Mouse (Mus musculus) intestine, postnatal 0 days (tissue): Measurements from ENCODE around the gene R3hdm2. TPM values are rescaled to one million over a fixed set of nuclear protein-coding genes. Genes with fewer than 3 reads are reported as not detected.

Experiments
- ATAC-seq: fragments of 200-750 bp; cut with Nextera tagmentation; 2 replicates; pipeline ENCODE4 v1.8.0; 2017; ENCODE audit warnings: mild to moderate bottlenecking, moderate TSS enrichment, moderate library complexity
- H3K27ac ChIP-seq: fragments of 300-500 bp; sonication (generic); 2 replicates; pipeline ENCODE4 v1.5.1; 2014; ENCODE audit warnings: mild to moderate bottlenecking, low read depth, low read length, moderate library complexity
- H3K27me3 ChIP-seq: fragments of 300-500 bp; sonication (generic); replicated peaks from 2 replicates; pipeline ENCODE4 v1.6.1; 2014; ENCODE audit warnings: low read length, mixed read lengths; ENCODE audit not compliant: control insufficient read depth, insufficient read depth
- H3K36me3 ChIP-seq: fragments of 300-500 bp; sonication (generic); 2 replicates; pipeline ENCODE4 v1.6.1; 2014; ENCODE audit warnings: mild to moderate bottlenecking, moderate library complexity; ENCODE audit not compliant: control insufficient read depth, insufficient read depth
- H3K4me1 ChIP-seq: fragments of 300-500 bp; sonication (generic); replicated peaks from 2 replicates; pipeline ENCODE4 v1.6.1; 2014; ENCODE audit warnings: antibody characterized with exemption, low read length, mixed read lengths; ENCODE audit not compliant: control insufficient read depth, insufficient read depth
- H3K4me2 ChIP-seq: fragments of 300-500 bp; sonication (generic); replicated peaks from 2 replicates; pipeline ENCODE4 v1.6.1; 2014; ENCODE audit warnings: low read depth, mild to moderate bottlenecking, moderate library complexity
- H3K4me3 ChIP-seq: fragments of 300-500 bp; sonication (generic); 2 replicates; pipeline ENCODE4 v1.5.1; 2014; ENCODE audit warnings: low read depth, low read length
- H3K9ac ChIP-seq: fragments of 300-500 bp; sonication (generic); 2 replicates; pipeline ENCODE4 v1.6.1; 2014; ENCODE audit warnings: mild to moderate bottlenecking, low read depth, low read length
- H3K9me3 ChIP-seq: fragments of 300-500 bp; sonication (generic); 2 replicates; pipeline ENCODE4 v1.6.1; 2016; ENCODE audit warnings: mixed run types; ENCODE audit not compliant: control insufficient read depth
- CTCF ChIP-seq: sonication (generic); IDR thresholded peaks from 2 replicates; pipeline ENCODE4 v1.5.1; 2016; ENCODE audit warnings: low read depth, mild to moderate bottlenecking, control low read depth, antibody characterized with exemption, moderate library complexity
- WGBS: fragments of 180-500 bp; shearing (Covaris S2); extraction: QIAGEN DNeasy Blood & Tissue Kit; methylation state at CpG from one replicate; pipeline ENCODE4 v1.1.7; 2014; 5-methylcytosine and 5-hydroxymethylcytosine counted together
- polyA plus RNA-seq: library from polyadenylated mRNA; unstranded; fragments of >200 nt; fragmentation: Nextera tagmentation; extraction: Ambion mirVana; gene quantifications from 2 replicates; pipeline ENCODE4 v1.2.1, GENCODE M21; 2015

The R3hdm2 gene
- polyA plus RNA-seq, 1 experiment from 2014 or later = 19.4 TPM

DNA sequence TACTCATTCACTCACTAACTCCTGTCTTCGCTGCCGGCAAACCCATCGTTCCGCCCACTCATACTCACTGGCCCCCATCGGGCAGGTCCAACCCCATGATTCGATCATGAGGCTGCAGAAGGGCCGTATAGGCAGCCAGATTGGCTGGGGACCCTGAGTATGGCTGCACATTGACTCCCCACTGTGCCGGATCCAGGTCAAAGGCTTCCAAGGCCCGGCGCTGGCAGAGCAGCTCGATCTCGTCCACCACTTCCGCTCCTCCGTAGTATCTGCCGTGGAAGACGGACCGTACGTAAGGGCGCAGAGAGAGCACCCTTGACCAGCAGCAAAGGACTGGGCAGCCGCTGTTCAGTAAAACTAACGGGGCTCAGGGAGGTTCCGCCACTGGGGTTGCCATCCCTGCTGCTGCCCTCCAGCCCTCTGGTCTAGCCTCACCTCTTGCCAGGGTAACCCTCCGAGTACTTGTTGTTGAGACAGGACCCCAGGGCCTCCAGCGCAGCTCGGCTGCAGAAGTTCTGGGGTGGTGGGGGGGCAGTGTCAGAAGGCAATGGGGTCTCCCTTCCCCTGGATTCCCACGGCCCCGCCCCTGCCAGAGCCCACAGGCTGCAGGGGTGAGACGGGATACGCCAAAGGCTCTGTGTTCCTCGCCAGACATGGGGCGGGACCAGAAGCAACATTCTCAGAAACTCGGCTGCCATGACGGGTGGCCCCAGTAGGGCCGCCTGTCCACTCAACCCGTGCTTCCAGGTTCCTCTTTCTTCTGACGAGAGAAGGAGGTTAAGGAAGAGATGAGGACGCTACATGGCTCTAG lies 140.0 kb downstream of the R3hdm2 start:
- no peak for ATAC-seq
- 93% methylated on average over 36 of the region's 37 CpGs for WGBS
- H3K4me3 ChIP-seq = no peak overlapping the region
- TF ChIP-seq CTCF = no peak
- H3K27ac ChIP-seq = no peak overlapping the region
- peaks cover 15% of the 10 kb centered on the region for H3K27me3 ChIP-seq
- 0 out of 2 replicates have a peak, but pooled peaks cover 18% of the 10 kb centered on the region for H3K4me1 ChIP-seq
- no peaks in the 10 kb centered on the region for H3K9me3 ChIP-seq
- peaks cover 18% of the 10 kb centered on the region for H3K36me3 ChIP-seq
- H3K4me2 ChIP-seq = no peak overlapping the region
- no peak overlapping the region for H3K9ac ChIP-seq

DNA sequence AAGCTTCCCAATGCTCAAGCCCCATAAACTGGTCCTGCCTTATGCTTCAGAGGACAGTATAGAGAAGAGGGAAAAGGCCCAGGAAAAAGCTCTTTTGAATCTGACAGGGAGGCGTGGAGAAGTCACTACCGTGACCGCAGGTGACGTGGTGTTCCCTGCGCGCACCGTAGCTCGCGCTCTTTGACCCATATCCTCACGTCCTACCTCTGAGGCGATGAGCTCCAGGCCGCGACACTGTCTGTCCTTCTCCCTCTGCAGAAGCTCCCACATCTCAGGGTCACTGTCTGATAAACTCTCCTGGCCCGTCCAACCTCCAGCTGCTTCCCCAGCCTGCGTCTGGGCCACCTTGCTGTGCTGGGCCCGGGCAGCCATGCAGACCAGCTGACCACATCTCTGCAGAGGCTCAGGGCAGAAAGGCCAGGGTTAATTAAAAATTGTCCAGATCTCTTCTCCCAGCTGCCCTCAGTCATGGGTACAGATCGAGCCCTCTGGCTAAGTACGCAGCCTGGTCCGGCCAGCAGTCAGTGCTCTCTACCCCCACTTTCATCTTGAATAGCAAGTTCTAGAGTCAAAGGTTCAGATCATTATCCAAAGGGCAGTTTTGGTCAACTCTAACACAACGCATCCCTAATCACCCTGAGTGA lies 140.7 kb downstream of the R3hdm2 start:
- no peaks in the 10 kb centered on the region for H3K9me3 ChIP-seq
- no peak overlapping the region for H3K9ac ChIP-seq
- 71% methylated on average over 20 of the region's 20 CpGs for WGBS
- no peak overlapping the region for H3K27ac ChIP-seq
- no peak for TF ChIP-seq CTCF
- no peak for ATAC-seq
- H3K36me3 ChIP-seq = peaks cover 18% of the 10 kb centered on the region
- H3K4me2 ChIP-seq = peak overlapping the region; percentile 85
- H3K4me3 ChIP-seq = peak overlapping the region; percentile 56
- H3K4me1 ChIP-seq = 0 out of 2 replicates have a peak, but pooled peaks cover 16% of the 10 kb centered on the region
- peaks cover 23% of the 10 kb centered on the region for H3K27me3 ChIP-seq

GRCm38 (mm10) chr10:127521611-127522080 lies 141.5 kb downstream of the R3hdm2 start:
- H3K27ac ChIP-seq = no peak overlapping the region
- TF ChIP-seq CTCF = no peak
- no peaks in the 10 kb centered on the region for H3K9me3 ChIP-seq
- H3K27me3 ChIP-seq = peaks cover 31% of the 10 kb centered on the region
- H3K4me3 ChIP-seq = peak overlapping the region; percentile 56
- ATAC-seq = 0 out of 2 replicates have a peak, but pooled peaks have one; percentile 3
- peak overlapping the region; percentile 85 for H3K4me2 ChIP-seq
- 2% methylated on average over 12 of the region's 12 CpGs for WGBS
- peaks cover 13% of the 10 kb centered on the region; the same call in 1 of the 2 replicates for H3K4me1 ChIP-seq
- H3K36me3 ChIP-seq = peaks cover 18% of the 10 kb centered on the region
- 0 out of 2 replicates have a peak overlapping the region, but pooled peaks have one; percentile 26 for H3K9ac ChIP-seq

GRCm38 (mm10) chr10:127522088-127522581 lies 142.0 kb downstream of the R3hdm2 start, which contains the start of gene Shmt2:
Shmt2 (minus strand) TSS chr10:127522444.
- no peak for TF ChIP-seq CTCF
- peak; percentile 23; the same call in 1 of the 2 replicates for ATAC-seq
- no peaks in the 10 kb centered on the region for H3K9me3 ChIP-seq
- H3K9ac ChIP-seq = peak within 1 kb of the TSS; percentile 26; the same call in 1 of the 2 replicates
- H3K4me2 ChIP-seq = peak within 1 kb of the TSS; percentile 85
- peaks cover 8% of the 10 kb centered on the region; the same call in 1 of the 2 replicates for H3K4me1 ChIP-seq
- H3K36me3 ChIP-seq = peaks cover 18% of the 10 kb centered on the region
- peaks cover 36% of the 10 kb centered on the region for H3K27me3 ChIP-seq
- peak within 1 kb of the TSS; percentile 56 for H3K4me3 ChIP-seq
- H3K27ac ChIP-seq = no peak within 1 kb of the TSS
- WGBS = under 1% methylated on average over 21 of the region's 21 CpGs

- 9% methylated on average over 23 of the region's 23 CpGs for WGBS
- TF ChIP-seq CTCF = no peak
- no peak for ATAC-seq
- Histone ChIP-seq H3K27me3 (peaks cover 61% of the 10 kb centered on the region), H3K9me3 (no peaks in the 10 kb centered on the region), H3K4me2 (no peak overlapping the region), H3K4me3 (no peak overlapping the region), H3K36me3 (no peaks in the 10 kb centered on the region), H3K4me1 (peaks cover 7% of the 10 kb centered on the region; the same call in 1 of the 2 replicates), H3K27ac (no peak overlapping the region), H3K9ac (no peak overlapping the region)
These were observed 144.6 kb downstream of the R3hdm2 start for GRCm38 (mm10) chr10:127524646-127525255.
